Mouse (Mus musculus) forebrain, embryonic 12.5 days (tissue): Measurements from ENCODE around the gene Cand1. TPM values are rescaled to one million over a fixed set of nuclear protein-coding genes. Genes with fewer than 3 reads are reported as not detected.

Experiments
- ATAC-seq: fragments of 200-750 bp; cut with Nextera tagmentation; 2 replicates; pipeline ENCODE4 v1.8.0; 2017; ENCODE audit warnings: moderate TSS enrichment; ENCODE audit not compliant: low FRiP score
- H3K27ac ChIP-seq: fragments of 300-500 bp; sonication (generic); 2 replicates; pipeline ENCODE4 v1.5.1; 2016; ENCODE audit warnings: mild to moderate bottlenecking
- H3K27me3 ChIP-seq: fragments of 300-500 bp; sonication (generic); 2 replicates; pipeline ENCODE4 v1.6.1; 2016; ENCODE audit warnings: mild to moderate bottlenecking
- H3K36me3 ChIP-seq: fragments of 300-500 bp; sonication (generic); replicated peaks from 2 replicates; pipeline ENCODE4 v1.6.1; 2016; ENCODE audit warnings: mild to moderate bottlenecking
- H3K4me1 ChIP-seq: fragments of 300-500 bp; sonication (generic); 2 replicates; pipeline ENCODE4 v1.6.1; 2016
- H3K4me2 ChIP-seq: fragments of 300-500 bp; sonication (generic); 2 replicates; pipeline ENCODE4 v1.6.1; 2016; ENCODE audit warnings: mild to moderate bottlenecking, moderate library complexity
- H3K4me3 ChIP-seq: fragments of 300-500 bp; sonication (generic); replicated peaks from 2 replicates; pipeline ENCODE4 v1.5.1; 2016; ENCODE audit warnings: mild to moderate bottlenecking
- H3K9ac ChIP-seq: fragments of 300-500 bp; sonication (generic); 2 replicates; pipeline ENCODE4 v1.6.1; 2016; ENCODE audit warnings: mild to moderate bottlenecking
- H3K9me3 ChIP-seq: fragments of 300-500 bp; sonication (generic); 2 replicates; pipeline ENCODE4 v1.6.1; 2016
- WGBS: fragments of 180-500 bp; shearing (Covaris S2); methylation state at CpG from one replicate; pipeline ENCODE4 v1.1.7; 2016; 5-methylcytosine and 5-hydroxymethylcytosine counted together
- polyA plus RNA-seq: library from polyadenylated mRNA; unstranded; fragments of >200 nt; fragmentation: Nextera tagmentation; extraction: Ambion mirVana; gene quantifications from 2 replicates; pipeline ENCODE4 v1.2.1, GENCODE M21; 2016

The Cand1 gene
- polyA plus RNA-seq, 1 experiment from 2014 or later = 106 TPM

DNA sequence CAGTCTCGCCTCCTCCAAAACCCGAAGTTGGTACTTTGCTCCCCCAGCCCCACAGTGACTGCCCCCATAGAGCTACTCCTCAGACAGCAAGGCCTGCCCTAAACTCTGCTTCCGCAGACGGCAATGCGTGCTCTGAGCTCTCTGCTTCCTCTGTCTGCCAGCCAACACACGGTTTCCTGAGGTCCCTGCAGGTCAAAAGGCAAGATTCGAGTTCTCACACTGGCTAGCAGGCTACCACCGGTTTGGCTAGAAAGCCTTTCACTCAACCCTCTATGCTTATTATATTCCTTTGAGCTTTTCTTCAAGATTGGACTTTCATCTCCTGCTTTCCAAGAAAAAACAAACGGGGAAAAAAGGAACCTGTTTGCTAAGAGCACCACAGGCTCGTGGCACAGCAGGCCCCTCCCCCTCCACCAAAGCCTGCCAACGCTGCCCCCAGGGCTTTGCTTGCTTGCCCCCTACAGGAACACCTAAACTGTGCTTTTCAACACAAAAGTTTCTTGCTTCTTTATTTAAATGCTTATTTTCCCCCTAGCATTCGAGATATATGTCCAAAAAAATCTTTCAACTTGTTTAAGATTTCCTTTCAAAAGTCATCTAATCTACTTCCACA lies 35.4 kb downstream of the Cand1 start:
- ATAC-seq = no peak
- H3K4me3 ChIP-seq = no peak overlapping the region
- H3K36me3 ChIP-seq = peaks cover 81% of the 10 kb centered on the region
- no peak overlapping the region for H3K27ac ChIP-seq
- no peak overlapping the region for H3K4me2 ChIP-seq
- H3K4me1 ChIP-seq = no peaks in the 10 kb centered on the region
- no peak overlapping the region for H3K9ac ChIP-seq
- no peaks in the 10 kb centered on the region for H3K27me3 ChIP-seq
- H3K9me3 ChIP-seq = no peaks in the 10 kb centered on the region
- WGBS = 84% methylated on average over 12 of the region's 12 CpGs

DNA sequence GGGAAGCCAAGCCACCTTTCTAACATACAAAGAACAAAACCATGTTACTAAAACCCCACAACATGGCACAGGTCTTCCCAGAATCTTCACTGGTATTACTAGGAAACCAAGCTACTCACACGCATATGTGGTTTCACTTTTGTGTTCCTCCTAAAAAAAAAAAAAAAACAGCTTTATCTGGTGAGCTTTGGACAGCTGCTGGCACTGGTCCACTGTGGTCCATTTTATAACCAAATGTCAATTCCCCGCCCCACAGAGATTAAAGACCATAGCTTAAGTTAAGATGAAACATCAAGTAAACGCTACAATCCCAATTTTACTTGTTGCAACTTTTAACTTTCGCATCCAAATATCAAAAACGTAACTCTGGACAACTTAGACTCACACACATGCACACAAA lies 40.0 kb downstream of the Cand1 start:
- peaks cover 54% of the 10 kb centered on the region for H3K36me3 ChIP-seq
- no peak overlapping the region for H3K27ac ChIP-seq
- no peak overlapping the region for H3K4me2 ChIP-seq
- no peak for ATAC-seq
- H3K4me1 ChIP-seq = no peaks in the 10 kb centered on the region
- H3K9me3 ChIP-seq = no peaks in the 10 kb centered on the region
- WGBS = 96% methylated on average over 5 of the region's 5 CpGs
- H3K9ac ChIP-seq = no peak overlapping the region
- H3K4me3 ChIP-seq = no peak overlapping the region
- no peaks in the 10 kb centered on the region for H3K27me3 ChIP-seq

DNA sequence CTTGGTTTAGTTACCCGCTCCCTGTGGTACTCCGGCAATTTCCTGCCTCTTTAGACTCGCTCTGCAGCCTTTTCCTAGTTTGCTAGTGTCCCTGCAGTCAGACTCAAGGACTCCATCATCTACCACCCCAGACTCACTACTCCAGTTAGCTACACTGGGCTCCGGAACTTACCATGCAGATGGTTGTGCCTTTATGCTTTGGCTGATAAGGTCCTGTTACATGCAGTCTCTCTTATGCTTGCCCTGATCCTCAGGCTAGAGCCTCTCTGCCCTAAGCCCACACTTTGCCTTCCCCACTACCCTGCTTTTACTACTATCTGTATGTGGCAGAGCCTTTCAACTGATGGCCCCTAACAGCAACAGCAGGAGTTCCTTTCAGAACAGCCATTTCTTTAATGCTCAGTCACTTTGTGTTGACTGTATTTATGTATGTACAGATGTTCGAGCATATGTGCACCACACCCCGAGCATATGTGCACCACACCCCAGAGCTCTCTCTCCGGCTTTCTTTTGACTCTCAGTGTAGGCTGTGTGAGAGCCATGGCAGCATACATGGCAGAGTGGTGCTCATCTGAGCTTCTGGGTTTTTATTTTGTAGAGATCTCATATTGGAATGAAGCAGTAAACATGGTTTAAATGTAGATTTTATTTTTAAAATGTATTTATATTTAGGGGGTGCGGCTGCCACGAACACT lies 41.5 kb downstream of the Cand1 start:
- Histone ChIP-seq H3K27ac (no peak overlapping the region), H3K4me2 (no peak overlapping the region), H3K9me3 (no peaks in the 10 kb centered on the region), H3K27me3 (no peaks in the 10 kb centered on the region), H3K9ac (no peak overlapping the region), H3K36me3 (peaks cover 43% of the 10 kb centered on the region), H3K4me3 (no peak overlapping the region), H3K4me1 (no peaks in the 10 kb centered on the region)
- ATAC-seq = no peak
- WGBS = 97% methylated on average over 9 of the region's 9 CpGs

DNA sequence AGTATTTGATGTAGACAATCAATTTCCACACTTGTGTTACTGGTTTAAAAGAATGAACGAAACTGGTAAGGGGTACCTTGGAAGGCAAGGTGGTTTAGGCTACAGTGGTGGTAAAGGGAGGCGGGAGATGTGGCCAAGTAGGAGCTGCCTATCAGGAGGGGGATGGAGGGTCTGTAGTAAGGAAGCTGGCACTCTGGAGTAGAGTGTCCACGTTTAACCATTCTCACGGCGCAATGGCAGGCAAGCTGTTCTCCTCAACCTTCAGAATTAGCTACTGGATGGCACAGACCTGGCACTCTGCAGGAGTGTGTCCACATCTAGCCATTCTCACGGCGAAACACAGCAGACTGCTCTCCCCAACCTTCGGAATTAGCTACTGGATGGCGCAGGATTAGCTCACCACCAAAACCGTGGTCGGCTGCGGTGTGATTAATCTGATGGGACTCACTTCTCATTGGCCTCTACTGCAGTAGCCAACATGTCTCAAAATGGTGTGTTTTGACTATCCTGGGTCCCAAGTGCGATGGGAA lies 42.2 kb downstream of the Cand1 start:
- H3K4me3 ChIP-seq = no peak overlapping the region
- H3K9me3 ChIP-seq = no peaks in the 10 kb centered on the region
- no peak for ATAC-seq
- no peak overlapping the region for H3K4me2 ChIP-seq
- H3K9ac ChIP-seq = no peak overlapping the region
- no peaks in the 10 kb centered on the region for H3K4me1 ChIP-seq
- H3K36me3 ChIP-seq = peaks cover 36% of the 10 kb centered on the region
- no peak overlapping the region for H3K27ac ChIP-seq
- no peaks in the 10 kb centered on the region for H3K27me3 ChIP-seq
- WGBS = 93% methylated on average over 13 of the region's 13 CpGs

DNA sequence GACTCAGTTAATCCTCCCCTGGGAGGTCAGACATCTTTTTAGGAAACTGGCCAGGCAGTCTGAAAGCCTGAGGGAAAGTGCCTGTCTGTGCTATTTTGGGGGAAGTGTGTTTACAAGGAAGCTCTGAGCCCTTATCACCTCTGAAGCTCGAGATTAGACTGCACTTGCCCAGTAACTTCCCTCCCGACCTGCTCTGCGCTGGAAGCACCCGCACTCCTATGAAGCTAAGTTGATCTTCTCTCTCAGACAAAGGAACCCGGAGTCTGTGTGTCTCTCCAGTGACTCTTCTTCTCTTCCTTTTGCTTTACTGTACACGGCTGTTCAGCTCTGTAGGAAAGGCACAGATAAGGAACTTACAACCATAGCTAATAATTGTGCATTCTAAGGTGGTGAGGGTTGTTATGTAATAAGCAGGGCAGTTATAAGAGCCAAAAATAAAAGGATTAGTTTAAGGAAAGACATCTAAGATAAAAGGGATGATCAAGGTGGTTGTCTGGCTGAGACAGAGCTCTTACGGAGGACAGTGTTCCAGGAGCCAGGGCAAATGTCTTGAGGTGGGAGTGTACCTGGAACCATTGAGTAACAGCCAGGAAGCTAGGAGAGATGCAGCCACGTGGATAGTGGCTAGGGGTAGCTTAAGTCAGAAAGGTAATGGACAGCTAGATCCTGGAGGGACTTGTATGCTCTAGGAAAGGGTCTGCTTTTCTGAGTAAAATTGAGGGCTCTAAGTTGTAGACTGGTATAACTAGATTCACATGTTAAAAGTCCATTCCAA lies 47.1 kb downstream of the Cand1 start:
- Histone ChIP-seq H3K27me3 (no peaks in the 10 kb centered on the region), H3K4me2 (no peak overlapping the region), H3K9me3 (no peaks in the 10 kb centered on the region), H3K4me3 (no peak overlapping the region), H3K4me1 (no peaks in the 10 kb centered on the region), H3K9ac (no peak overlapping the region), H3K27ac (no peak overlapping the region), H3K36me3 (peaks cover 12% of the 10 kb centered on the region)
- 78% methylated on average over 8 of the region's 8 CpGs for WGBS
- no peak for ATAC-seq

DNA sequence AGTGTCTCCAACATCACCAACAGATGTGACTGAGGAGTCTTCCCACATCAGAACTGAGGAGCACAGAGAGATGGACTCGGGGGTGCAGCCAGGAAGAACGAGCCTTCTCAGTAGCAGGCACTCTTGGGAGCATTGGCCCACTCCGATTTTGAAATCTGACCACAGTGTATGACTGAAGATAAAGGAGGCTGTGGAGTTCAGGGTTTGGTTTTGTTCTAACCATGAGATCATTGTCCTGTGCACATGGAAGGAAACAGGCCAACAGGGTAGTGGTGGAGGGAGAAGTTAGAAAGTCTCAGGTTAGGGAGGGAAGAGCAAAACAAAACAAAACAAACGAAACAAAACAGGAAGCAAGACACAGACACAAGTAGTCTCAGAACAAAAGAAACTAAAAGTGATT lies 52.1 kb downstream of the Cand1 start:
- H3K9me3 ChIP-seq = no peaks in the 10 kb centered on the region
- H3K36me3 ChIP-seq = no peaks in the 10 kb centered on the region
- no peak overlapping the region for H3K4me3 ChIP-seq
- no peak overlapping the region for H3K9ac ChIP-seq
- no peak overlapping the region for H3K4me2 ChIP-seq
- no peak for ATAC-seq
- no peaks in the 10 kb centered on the region for H3K27me3 ChIP-seq
- no peak overlapping the region for H3K27ac ChIP-seq
- no peaks in the 10 kb centered on the region for H3K4me1 ChIP-seq
- WGBS = 73% methylated on average over 4 of the region's 4 CpGs

- no peak overlapping the region for H3K9ac ChIP-seq
- no peaks in the 10 kb centered on the region for H3K4me1 ChIP-seq
- WGBS = 92% methylated on average over 3 of the region's 3 CpGs
- no peak overlapping the region for H3K4me2 ChIP-seq
- ATAC-seq = no peak
- no peaks in the 10 kb centered on the region for H3K9me3 ChIP-seq
- no peak overlapping the region for H3K4me3 ChIP-seq
- H3K36me3 ChIP-seq = no peaks in the 10 kb centered on the region
- H3K27ac ChIP-seq = no peak overlapping the region
- H3K27me3 ChIP-seq = no peaks in the 10 kb centered on the region
Measured at GRCm38 (mm10) chr10:119169656-119170055, 70.2 kb downstream of the Cand1 start.

DNA sequence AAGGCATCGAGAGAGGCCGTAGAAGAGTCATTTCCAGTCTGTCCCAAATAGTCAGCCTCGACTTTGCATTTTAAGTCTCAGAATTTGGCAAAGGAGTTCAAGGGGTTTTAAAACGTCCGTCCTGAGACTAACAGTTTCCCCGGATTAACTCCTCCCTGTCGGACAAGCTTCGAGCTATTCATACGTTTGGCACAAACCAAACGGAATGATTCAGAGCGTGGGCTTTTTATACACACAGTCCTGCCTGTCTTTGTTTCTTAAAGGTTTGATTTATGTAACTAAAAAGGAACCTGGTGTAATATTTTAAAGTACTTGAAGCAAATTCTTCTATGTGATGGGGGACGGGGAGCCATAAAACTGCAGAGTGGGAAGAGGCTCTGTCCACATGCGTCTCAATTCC lies 70.6 kb downstream of the Cand1 start:
- Histone ChIP-seq H3K4me2 (no peak overlapping the region), H3K9ac (no peak overlapping the region), H3K4me1 (no peaks in the 10 kb centered on the region), H3K4me3 (no peak overlapping the region), H3K9me3 (no peaks in the 10 kb centered on the region), H3K27ac (no peak overlapping the region), H3K27me3 (no peaks in the 10 kb centered on the region), H3K36me3 (no peaks in the 10 kb centered on the region)
- ATAC-seq = no peak
- WGBS = 81% methylated on average over 13 of the region's 13 CpGs

DNA sequence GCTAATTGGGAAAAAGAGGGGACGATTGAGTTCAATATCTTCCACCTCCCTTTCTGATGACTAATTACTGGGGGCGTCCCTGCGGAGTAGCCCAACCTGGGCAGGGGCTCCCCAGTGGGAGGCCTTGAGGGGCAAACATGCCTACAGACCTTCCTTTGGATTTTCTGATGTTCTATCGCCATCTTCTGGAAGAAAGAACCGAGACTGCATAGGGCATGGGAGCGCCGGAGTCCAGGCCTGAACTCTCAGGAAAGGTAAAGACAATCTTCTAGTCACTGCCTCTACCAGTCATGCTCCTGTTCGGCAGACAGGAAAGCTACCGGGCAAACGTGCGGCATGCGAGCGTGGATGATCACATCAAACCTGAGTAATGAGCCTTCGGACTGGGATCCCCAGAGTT lies 71.1 kb downstream of the Cand1 start:
- H3K27me3 ChIP-seq = no peaks in the 10 kb centered on the region
- WGBS = 33% methylated on average over 14 of the region's 14 CpGs
- no peaks in the 10 kb centered on the region for H3K36me3 ChIP-seq
- H3K27ac ChIP-seq = no peak overlapping the region
- no peak for ATAC-seq
- no peak overlapping the region for H3K4me3 ChIP-seq
- no peak overlapping the region for H3K4me2 ChIP-seq
- no peak overlapping the region for H3K9ac ChIP-seq
- H3K4me1 ChIP-seq = no peaks in the 10 kb centered on the region
- H3K9me3 ChIP-seq = no peaks in the 10 kb centered on the region

DNA sequence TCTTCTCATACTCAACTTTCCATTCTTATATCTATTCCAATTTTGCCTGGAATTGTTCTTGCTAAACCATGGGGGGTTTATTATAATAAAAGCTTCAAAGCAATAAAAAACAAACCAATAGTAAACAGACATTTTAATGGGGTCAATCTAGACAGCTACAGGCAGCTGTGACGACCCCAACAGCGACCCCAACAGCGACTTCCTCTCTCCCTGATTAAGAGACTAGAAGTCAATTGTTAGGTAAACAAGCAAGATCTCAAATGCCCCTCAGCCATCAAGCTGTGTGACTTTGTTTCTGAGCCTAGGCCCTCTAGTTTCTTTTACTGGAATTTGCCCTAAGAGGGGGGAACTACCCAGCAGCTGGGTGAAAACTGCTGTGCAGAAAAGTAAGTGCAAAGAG lies 72.0 kb downstream of the Cand1 start:
- Histone ChIP-seq H3K27me3 (no peaks in the 10 kb centered on the region), H3K36me3 (no peaks in the 10 kb centered on the region), H3K27ac (no peak overlapping the region), H3K4me1 (no peaks in the 10 kb centered on the region), H3K9me3 (no peaks in the 10 kb centered on the region), H3K4me2 (no peak overlapping the region), H3K9ac (no peak overlapping the region), H3K4me3 (no peak overlapping the region)
- 16% methylated on average over 3 of the region's 3 CpGs for WGBS
- ATAC-seq = no peak

DNA sequence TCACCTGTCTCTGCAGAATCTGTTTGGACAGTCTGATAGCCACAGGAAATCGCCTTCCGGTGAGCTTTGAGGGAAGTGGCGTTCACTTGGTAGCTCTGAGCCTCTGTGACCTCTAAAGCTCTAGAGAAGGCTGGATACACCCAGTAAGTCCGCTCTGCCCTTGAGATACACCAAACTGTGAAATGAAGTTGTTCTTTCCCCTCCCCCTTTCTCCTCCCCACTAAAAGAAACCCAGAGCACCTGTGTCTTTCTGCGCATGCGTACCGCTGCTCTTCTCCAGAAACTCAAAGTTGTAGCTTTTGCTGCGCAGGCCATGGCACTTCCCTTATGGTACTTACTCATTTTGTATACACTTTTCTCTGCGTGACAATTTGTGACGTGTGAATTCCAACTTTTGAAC lies 74.8 kb downstream of the Cand1 start:
- no peaks in the 10 kb centered on the region for H3K4me1 ChIP-seq
- H3K4me3 ChIP-seq = no peak overlapping the region
- no peak overlapping the region for H3K9ac ChIP-seq
- H3K36me3 ChIP-seq = no peaks in the 10 kb centered on the region
- no peaks in the 10 kb centered on the region for H3K27me3 ChIP-seq
- no peak for ATAC-seq
- H3K27ac ChIP-seq = no peak overlapping the region
- WGBS = 95% methylated on average over 10 of the region's 10 CpGs
- H3K4me2 ChIP-seq = no peak overlapping the region
- 0 out of 2 replicates have a peak, but pooled peaks cover 3% of the 10 kb centered on the region for H3K9me3 ChIP-seq

DNA sequence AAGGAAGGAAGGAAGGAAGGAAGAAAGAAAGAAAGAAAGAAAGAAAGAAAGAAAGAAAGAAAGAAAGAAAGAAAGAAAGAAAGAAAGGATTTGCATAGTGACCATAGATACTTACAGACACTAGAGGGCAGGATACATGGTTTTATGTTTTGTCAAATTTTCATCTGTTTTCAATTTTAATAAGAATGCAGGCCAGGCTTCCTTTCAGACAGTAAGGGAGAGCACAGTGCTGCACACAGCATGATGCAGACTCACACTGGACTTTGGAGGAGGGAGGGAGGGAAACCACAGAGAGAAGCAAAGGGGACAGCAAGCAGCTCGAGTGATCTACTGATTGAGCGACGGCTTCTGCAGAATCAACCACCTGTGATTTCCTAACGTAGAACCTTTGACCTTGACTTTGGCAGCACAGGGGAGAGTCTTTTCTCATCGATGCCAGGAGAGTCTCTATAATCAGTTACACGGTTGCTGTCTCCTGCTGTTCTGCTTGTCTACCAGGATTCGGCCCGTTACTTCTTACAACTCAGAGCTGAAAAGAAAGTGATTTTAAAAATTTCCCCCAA lies 78.0 kb downstream of the Cand1 start:
- H3K27ac ChIP-seq = no peak overlapping the region
- WGBS = 77% methylated on average over 8 of the region's 8 CpGs
- H3K4me3 ChIP-seq = no peak overlapping the region
- no peaks in the 10 kb centered on the region for H3K4me1 ChIP-seq
- H3K9ac ChIP-seq = no peak overlapping the region
- no peak for ATAC-seq
- 0 out of 2 replicates have a peak, but pooled peaks cover 9% of the 10 kb centered on the region for H3K9me3 ChIP-seq
- H3K4me2 ChIP-seq = no peak overlapping the region
- H3K36me3 ChIP-seq = no peaks in the 10 kb centered on the region
- H3K27me3 ChIP-seq = no peaks in the 10 kb centered on the region
